Mouse (Mus musculus): ENCODE results near the gene Pgk1. TPM values are rescaled to one million over a fixed set of nuclear protein-coding genes. Genes with fewer than 3 reads are reported as not detected.
A peak's percentile ranks its signal among the peaks of the same experiment; 100 is the strongest.

Pgk1 gene
- polyA plus RNA-seq, 1 experiment: 117 TPM

- H3K27ac ChIP-seq (ENCODE audit: control insufficient read depth, insufficient read depth, low read length): no peak overlapping the region
- no peaks in the 10 kb centered on the region for H3K4me1 ChIP-seq (replicated peaks; ENCODE audit: control insufficient read depth, insufficient read depth, low read length)
- no peak for DNase-seq
Measured at GRCm38 (mm10) chrX:106197308-106197707, 10.4 kb downstream of the Pgk1 start.

GRCm38 (mm10) chrX:106198904-106199303 lies 12.0 kb downstream of the Pgk1 start:
- no peak overlapping the region for H3K4me3 ChIP-seq (ENCODE audit: control insufficient read depth, insufficient read depth, low read length)
- H3K27ac ChIP-seq (ENCODE audit: control insufficient read depth, insufficient read depth, low read length): no peak overlapping the region
- H3K36me3 ChIP-seq (ENCODE audit: control insufficient read depth, insufficient read depth, low read length): peaks cover 38% of the 10 kb centered on the region
- H3K4me1 ChIP-seq (replicated peaks; ENCODE audit: control insufficient read depth, insufficient read depth, low read length): no peaks in the 10 kb centered on the region
- 91% methylated on average over 5 of the region's 5 CpGs for WGBS
- TF ChIP-seq CTCF (IDR thresholded peaks at IDR 0.05; ENCODE audit: borderline replicate concordance, control insufficient read depth, extremely low read depth, insufficient read depth, low read length, poor library complexity) (no peak), POLR2A (IDR thresholded peaks at IDR 0.05; ENCODE audit: control insufficient read depth, extremely low read depth, insufficient read depth, low read length, poor library complexity) (no peak)
- H3K27me3 ChIP-seq (ENCODE audit: control insufficient read depth, insufficient read depth, low read length): no peaks in the 10 kb centered on the region
- DNase-seq: no peak

More at GRCm38 (mm10) chrX:106197308-106197707, 10.4 kb downstream of the Pgk1 start:
- TF ChIP-seq POLR2A (IDR thresholded peaks at IDR 0.05; ENCODE audit: control insufficient read depth, extremely low read depth, insufficient read depth, low read length, poor library complexity) (no peak), CTCF (IDR thresholded peaks at IDR 0.05; ENCODE audit: borderline replicate concordance, control insufficient read depth, extremely low read depth, insufficient read depth, low read length, poor library complexity) (no peak)
- Histone ChIP-seq H3K27me3 (ENCODE audit: control insufficient read depth, insufficient read depth, low read length) (no peaks in the 10 kb centered on the region), H3K36me3 (ENCODE audit: control insufficient read depth, insufficient read depth, low read length) (peaks cover 36% of the 10 kb centered on the region), H3K4me3 (ENCODE audit: control insufficient read depth, insufficient read depth, low read length) (no peak overlapping the region)
- WGBS: 80% methylated on average over 5 of the region's 5 CpGs

- Histone ChIP-seq H3K4me1 (replicated peaks; ENCODE audit: control insufficient read depth, insufficient read depth, low read length) (no peaks in the 10 kb centered on the region), H3K36me3 (ENCODE audit: control insufficient read depth, insufficient read depth, low read length) (no peaks in the 10 kb centered on the region), H3K4me3 (ENCODE audit: control insufficient read depth, insufficient read depth, low read length) (no peak overlapping the region), H3K27me3 (ENCODE audit: control insufficient read depth, insufficient read depth, low read length) (no peaks in the 10 kb centered on the region), H3K27ac (ENCODE audit: control insufficient read depth, insufficient read depth, low read length) (no peak overlapping the region)
- no peak for DNase-seq
- no peak for TF ChIP-seq POLR2A (IDR thresholded peaks at IDR 0.05; ENCODE audit: control insufficient read depth, extremely low read depth, insufficient read depth, low read length, poor library complexity)
- TF ChIP-seq CTCF (IDR thresholded peaks at IDR 0.05; ENCODE audit: borderline replicate concordance, control insufficient read depth, extremely low read depth, insufficient read depth, low read length, poor library complexity): no peak
- 94% methylated on average over 2 of the region's 2 CpGs for WGBS
Measured at GRCm38 (mm10) chrX:106209100-106209499, 22.2 kb downstream of the Pgk1 start.

GRCm38 (mm10) chrX:106219171-106220032 lies 32.5 kb downstream of the Pgk1 start:
- Histone ChIP-seq H3K27me3 (ENCODE audit: control insufficient read depth, insufficient read depth, low read length) (no peaks in the 10 kb centered on the region), H3K4me1 (replicated peaks; ENCODE audit: control insufficient read depth, insufficient read depth, low read length) (no peaks in the 10 kb centered on the region; the same call in 1 of the 2 replicates), H3K4me3 (ENCODE audit: control insufficient read depth, insufficient read depth, low read length) (peak overlapping the region; percentile 98), H3K27ac (ENCODE audit: control insufficient read depth, insufficient read depth, low read length) (no peak overlapping the region), H3K36me3 (ENCODE audit: control insufficient read depth, insufficient read depth, low read length) (no peaks in the 10 kb centered on the region)
- peak; percentile 62 for DNase-seq
- WGBS: 2% methylated on average over 47 of the region's 60 CpGs
- TF ChIP-seq CTCF (IDR thresholded peaks at IDR 0.05; ENCODE audit: borderline replicate concordance, control insufficient read depth, extremely low read depth, insufficient read depth, low read length, poor library complexity) (no peak), POLR2A (IDR thresholded peaks at IDR 0.05; ENCODE audit: control insufficient read depth, extremely low read depth, insufficient read depth, low read length, poor library complexity) (no peak)

DNA sequence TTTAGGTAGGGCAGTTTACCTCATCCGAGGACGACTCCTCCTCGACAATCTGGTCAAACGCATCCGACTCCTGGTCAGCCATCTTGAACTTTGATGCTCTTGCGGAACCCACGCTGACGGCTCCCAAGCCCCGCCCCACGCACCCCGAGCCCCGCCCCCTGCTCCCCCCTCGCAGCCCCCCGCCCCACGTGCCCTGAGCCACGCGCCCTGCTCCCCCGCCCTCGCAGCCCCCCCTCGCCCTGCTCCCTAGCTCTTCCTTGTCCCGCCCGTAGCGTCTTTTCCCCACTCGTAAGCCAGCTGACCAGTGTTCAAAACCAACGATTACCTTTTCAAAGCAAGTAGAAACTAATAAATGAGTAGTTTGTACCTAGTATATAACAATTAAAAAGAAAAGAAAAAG lies 34.2 kb downstream of the Pgk1 start, which contains the start of gene Taf9b:
Taf9b (minus strand) TSS at position 101 of the 400 bp plus-strand sequence.
- 97% methylated on average over 24 of the region's 25 CpGs for WGBS
- H3K36me3 ChIP-seq (ENCODE audit: control insufficient read depth, insufficient read depth, low read length): no peaks in the 10 kb centered on the region
- H3K27me3 ChIP-seq (ENCODE audit: control insufficient read depth, insufficient read depth, low read length): no peaks in the 10 kb centered on the region
- DNase-seq: no peak
- TF ChIP-seq CTCF (IDR thresholded peaks at IDR 0.05; ENCODE audit: borderline replicate concordance, control insufficient read depth, extremely low read depth, insufficient read depth, low read length, poor library complexity) (no peak), POLR2A (IDR thresholded peaks at IDR 0.05; ENCODE audit: control insufficient read depth, extremely low read depth, insufficient read depth, low read length, poor library complexity) (no peak)
- no peak within 1 kb of the TSS for H3K27ac ChIP-seq (ENCODE audit: control insufficient read depth, insufficient read depth, low read length)
- H3K4me3 ChIP-seq (ENCODE audit: control insufficient read depth, insufficient read depth, low read length): no peak within 1 kb of the TSS
- no peaks in the 10 kb centered on the region; the same call in 1 of the 2 replicates for H3K4me1 ChIP-seq (replicated peaks; ENCODE audit: control insufficient read depth, insufficient read depth, low read length)

Other genes with a start within 250 kb of the Pgk1 start
- gene Magt1, start 175.2 kb upstream of the Pgk1 start, polyA plus RNA-seq (2012; rRNA removed): 6.6 TPM in 2 replicates
- gene Cox7b, start 171.4 kb upstream of the Pgk1 start, polyA plus RNA-seq (2012; rRNA removed): 112 and 183 TPM in 2 replicates
- 4.6 and 5.2 TPM in 2 replicates for gene Atp7a, start 159.8 kb upstream of the Pgk1 start, polyA plus RNA-seq (2012; rRNA removed)
- gene Tlr13, start 43.9 kb upstream of the Pgk1 start, polyA plus RNA-seq (2012; rRNA removed): 0.87 and 1.3 TPM in 2 replicates
- 4.4 and 5.5 TPM in 2 replicates for gene Taf9b, start 34.1 kb downstream of the Pgk1 start, polyA plus RNA-seq (2012; rRNA removed)
- not detected in 2 replicates for gene Fnd3c2, start 68.3 kb downstream of the Pgk1 start, polyA plus RNA-seq (2012; rRNA removed)

All from thymus, adult 2 months (tissue).